Mouse (Mus musculus) olfactory bulb, adult 2 months (tissue): ENCODE data around the gene Nell1.

Source experiments
- CTCF ChIP-seq: fragments of 200-500 bp; IDR thresholded peaks from 2 replicates; pipeline ENCODE4 v1.5.1; 2012; ENCODE audit warnings: low read depth, mild to moderate bottlenecking, low read length, moderate library complexity; ENCODE audit not compliant: insufficient read depth
- POLR2A ChIP-seq: fragments of 200-500 bp; IDR thresholded peaks from 2 replicates; pipeline ENCODE4 v1.6.1; 2012; ENCODE audit warnings: mild to moderate bottlenecking, low read depth, low read length, moderate library complexity; ENCODE audit not compliant: insufficient read depth

DNA sequence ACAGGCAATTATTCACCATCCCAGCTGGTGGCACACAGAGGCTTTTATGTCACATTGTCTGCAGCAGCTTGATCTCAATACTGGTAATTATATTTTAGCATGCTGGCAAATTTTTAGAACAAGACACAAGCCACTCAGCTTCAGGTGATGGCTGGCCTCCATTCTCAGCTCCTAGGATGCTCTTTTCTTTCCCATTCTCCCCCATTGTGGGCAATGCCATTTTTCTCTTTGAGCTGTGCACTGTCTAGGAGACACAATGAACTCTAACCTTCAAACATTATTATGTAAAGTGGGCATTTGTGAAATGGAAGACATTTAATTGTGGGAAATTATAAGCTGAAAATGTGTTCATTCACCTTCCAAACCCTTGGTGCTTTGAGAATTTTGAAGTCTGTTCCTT is 247.2 kb downstream of the Nell1 start:
- TF ChIP-seq CTCF (no peak), POLR2A (no peak)
